Mouse (Mus musculus): Measurements from ENCODE around the gene Zbtb32.

- TF ChIP-seq POLR2A (IDR thresholded peaks at IDR 0.05; ENCODE audit: low read depth, low read length) (no peak), CTCF (IDR thresholded peaks at IDR 0.05; ENCODE audit: extremely low read depth, insufficient read length, insufficient replicate concordance, low read depth, low read length) (no peak)
These were observed 5.8 kb downstream of the Zbtb32 start for GRCm38 (mm10) chr7:30592772-30593423.

All from small intestine, adult 2 months (tissue).